Mouse (Mus musculus) embryonic fibroblast, embryonic 13.5 days (primary cell): Measurements from ENCODE around the gene Ccdc172. TPM values are rescaled to one million over a fixed set of nuclear protein-coding genes. Genes with fewer than 3 reads are reported as not detected.

ENCODE experiments used
- H3K27ac ChIP-seq: 2 replicates; pipeline ENCODE4 v1.5.1; 2012; ENCODE audit warnings: low read length, control low read depth, inconsistent platforms; ENCODE audit not compliant: insufficient read depth
- H3K4me1 ChIP-seq: 2 replicates; pipeline ENCODE4 v1.6.1; 2011; ENCODE audit warnings: low read length; ENCODE audit not compliant: control insufficient read depth, insufficient read depth
- H3K4me3 ChIP-seq: 2 replicates; pipeline ENCODE4 v1.5.1; 2011; ENCODE audit warnings: mild to moderate bottlenecking, control low read depth, low read length; ENCODE audit not compliant: insufficient read depth
- CTCF ChIP-seq: IDR thresholded peaks from 2 replicates; pipeline ENCODE4 v1.5.1; 2011; ENCODE audit warnings: mild to moderate bottlenecking, control low read depth, low read length, moderate library complexity, borderline replicate concordance; ENCODE audit not compliant: insufficient read depth
- POLR2A ChIP-seq: IDR thresholded peaks from 2 replicates; pipeline ENCODE4 v1.6.1; 2011; ENCODE audit warnings: low read depth, mild to moderate bottlenecking, control low read depth, low read length, moderate library complexity
- polyA plus RNA-seq: library from polyadenylated mRNA; stranded (reverse); fragments of >200 nt; gene quantifications from 2 replicates; pipeline ENCODE4 v1.2.4, GENCODE M21; 2011; ENCODE audit warnings: low read depth; ENCODE audit not compliant: missing spikeins, insufficient read length

Gene Ccdc172
- polyA plus RNA-seq, 1 experiment = not detected

- no peak for TF ChIP-seq CTCF
- no peak; the same call in 1 of the 2 replicates for TF ChIP-seq POLR2A
- Histone ChIP-seq H3K27ac (peak overlapping the region; percentile 73), H3K4me1 (peaks cover 13% of the 10 kb centered on the region), H3K4me3 (no peak overlapping the region)
Measured at GRCm38 (mm10) chr19:58523736-58524394, 12.1 kb downstream of the Ccdc172 start.

- Histone ChIP-seq H3K27ac (no peak overlapping the region), H3K4me1 (peaks cover 13% of the 10 kb centered on the region), H3K4me3 (no peak overlapping the region)
- TF ChIP-seq POLR2A = no peak
- no peak for TF ChIP-seq CTCF
Measured at GRCm38 (mm10) chr19:58525457-58526239, 13.9 kb downstream of the Ccdc172 start.

GRCm38 (mm10) chr19:58533077-58533476, 21.3 kb downstream of the Ccdc172 start:
- H3K4me3 ChIP-seq = no peak overlapping the region
- no peaks in the 10 kb centered on the region for H3K4me1 ChIP-seq
- no peak overlapping the region for H3K27ac ChIP-seq
- TF ChIP-seq POLR2A = no peak
- TF ChIP-seq CTCF = no peak

GRCm38 (mm10) chr19:58536691-58537090, 24.9 kb downstream of the Ccdc172 start:
- TF ChIP-seq POLR2A (no peak), CTCF (no peak)
- no peak overlapping the region for H3K4me3 ChIP-seq
- H3K27ac ChIP-seq = no peak overlapping the region
- H3K4me1 ChIP-seq = no peaks in the 10 kb centered on the region

- Histone ChIP-seq H3K4me1 (no peaks in the 10 kb centered on the region), H3K27ac (no peak overlapping the region), H3K4me3 (no peak overlapping the region)
- TF ChIP-seq CTCF = no peak
- TF ChIP-seq POLR2A = no peak
Measured at GRCm38 (mm10) chr19:58540396-58540795, 28.6 kb downstream of the Ccdc172 start.

GRCm38 (mm10) chr19:58548367-58548766, 36.6 kb downstream of the Ccdc172 start:
- Histone ChIP-seq H3K27ac (no peak overlapping the region), H3K4me1 (no peaks in the 10 kb centered on the region), H3K4me3 (no peak overlapping the region)
- TF ChIP-seq CTCF (no peak), POLR2A (no peak)

- TF ChIP-seq POLR2A (no peak), CTCF (no peak)
- Histone ChIP-seq H3K4me1 (no peaks in the 10 kb centered on the region), H3K4me3 (no peak overlapping the region), H3K27ac (no peak overlapping the region; the same call in 1 of the 2 replicates)
Measured at GRCm38 (mm10) chr19:58550489-58550888, 38.7 kb downstream of the Ccdc172 start.

GRCm38 (mm10) chr19:58550916-58551315, 39.1 kb downstream of the Ccdc172 start:
- Histone ChIP-seq H3K27ac (no peak overlapping the region), H3K4me1 (no peaks in the 10 kb centered on the region), H3K4me3 (no peak overlapping the region)
- TF ChIP-seq POLR2A = no peak
- TF ChIP-seq CTCF = no peak

GRCm38 (mm10) chr19:58554974-58555373, 43.2 kb downstream of the Ccdc172 start:
- H3K4me1 ChIP-seq = no peaks in the 10 kb centered on the region
- no peak overlapping the region for H3K4me3 ChIP-seq
- TF ChIP-seq CTCF = no peak
- TF ChIP-seq POLR2A = no peak
- H3K27ac ChIP-seq = no peak overlapping the region

- Histone ChIP-seq H3K27ac (no peak overlapping the region), H3K4me3 (no peak overlapping the region), H3K4me1 (no peaks in the 10 kb centered on the region)
- no peak for TF ChIP-seq CTCF
- no peak for TF ChIP-seq POLR2A
Measured at GRCm38 (mm10) chr19:58558352-58558751, 46.6 kb downstream of the Ccdc172 start.
